Mouse (Mus musculus): Measurements from ENCODE around the gene Svbp.

Gene Svbp

GRCm38 (mm10) chr4:119245961-119246360 lies 50.9 kb downstream of the Svbp start:
- no peak for DNase-seq (ENCODE audit: low spot score in 2 of 2)

DNA sequence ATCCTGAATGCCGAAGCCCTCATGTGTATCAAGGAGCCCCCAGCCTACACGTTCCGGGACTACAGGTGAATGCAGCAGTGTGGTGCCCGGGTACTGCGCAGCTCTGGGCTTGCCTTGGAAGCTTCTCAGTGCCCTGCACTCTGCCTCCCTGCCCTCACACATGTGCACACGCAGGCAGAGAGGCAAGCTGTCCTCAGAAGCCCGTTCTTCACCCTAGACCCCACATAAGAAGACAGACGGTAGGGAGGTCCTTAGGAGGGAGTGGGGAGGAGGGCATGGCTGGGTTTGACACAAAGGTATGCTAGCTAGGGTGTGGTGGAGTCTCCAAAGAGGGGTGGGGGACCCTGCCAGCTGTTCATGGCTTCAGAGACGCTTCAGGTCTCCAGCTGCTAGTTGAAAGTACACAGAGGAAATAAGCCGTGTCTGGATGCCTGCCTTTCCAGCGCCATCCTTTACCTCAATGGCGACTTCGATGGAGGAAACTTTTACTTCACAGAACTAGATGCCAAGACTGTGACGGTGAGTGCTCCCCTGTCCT lies 51.7 kb downstream of the Svbp start:
- no peak for DNase-seq (ENCODE audit: low spot score in 2 of 2)

DNA sequence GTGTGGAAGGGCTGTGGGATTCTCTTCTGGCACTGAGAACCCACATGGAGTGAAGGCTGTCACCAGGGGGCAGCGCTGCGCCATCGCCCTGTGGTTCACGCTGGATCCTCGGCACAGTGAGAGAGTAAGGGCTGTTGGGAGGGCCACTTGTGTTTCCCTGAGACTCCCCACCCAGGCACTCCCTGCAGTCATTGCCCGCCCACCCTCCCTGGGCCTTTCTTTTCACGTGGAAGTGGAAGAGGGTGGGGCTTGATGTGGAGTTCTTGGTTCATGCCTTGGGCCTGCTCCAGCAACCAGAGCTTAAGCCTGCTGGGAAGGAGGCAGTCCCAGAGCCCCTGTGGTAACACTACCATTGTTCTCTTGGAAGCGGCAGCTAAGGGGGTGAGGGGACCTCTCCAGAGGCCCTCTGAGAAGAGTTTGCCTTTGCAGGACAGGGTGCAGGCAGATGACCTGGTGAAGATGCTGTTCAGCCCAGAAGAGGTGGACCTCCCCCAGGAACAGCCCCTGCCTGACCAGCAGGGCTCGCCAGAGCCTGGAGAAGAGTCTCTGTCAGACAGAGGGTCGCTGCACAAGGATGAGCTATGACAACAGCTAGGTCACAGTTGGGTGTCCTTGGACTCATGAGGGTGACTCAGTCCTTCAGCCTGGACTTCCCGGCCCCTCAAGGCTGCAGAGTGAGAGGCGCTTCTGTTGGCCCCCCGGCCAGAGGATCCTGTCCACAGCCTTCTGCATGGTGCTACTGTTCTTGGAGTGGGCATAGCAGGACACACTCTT lies 52.5 kb downstream of the Svbp start:
- DNase-seq (ENCODE audit: low spot score in 2 of 2) = peak in 1 of 2 experiments; percentile 62

GRCm38 (mm10) chr4:119248407-119248965 lies 53.4 kb downstream of the Svbp start:
- no peak for DNase-seq (ENCODE audit: low spot score in 2 of 2)

Measured in frontal cortex, postnatal 14 days (tissue).